Mouse (Mus musculus): ENCODE measurements around the gene Rplp1. TPM values are rescaled to one million over a fixed set of nuclear protein-coding genes. Genes with fewer than 3 reads are reported as not detected.
A peak's percentile ranks its signal among the peaks of the same experiment; 100 is the strongest.

Gene Rplp1
- polyA plus RNA-seq, 1 experiment = 1,116 TPM

DNA sequence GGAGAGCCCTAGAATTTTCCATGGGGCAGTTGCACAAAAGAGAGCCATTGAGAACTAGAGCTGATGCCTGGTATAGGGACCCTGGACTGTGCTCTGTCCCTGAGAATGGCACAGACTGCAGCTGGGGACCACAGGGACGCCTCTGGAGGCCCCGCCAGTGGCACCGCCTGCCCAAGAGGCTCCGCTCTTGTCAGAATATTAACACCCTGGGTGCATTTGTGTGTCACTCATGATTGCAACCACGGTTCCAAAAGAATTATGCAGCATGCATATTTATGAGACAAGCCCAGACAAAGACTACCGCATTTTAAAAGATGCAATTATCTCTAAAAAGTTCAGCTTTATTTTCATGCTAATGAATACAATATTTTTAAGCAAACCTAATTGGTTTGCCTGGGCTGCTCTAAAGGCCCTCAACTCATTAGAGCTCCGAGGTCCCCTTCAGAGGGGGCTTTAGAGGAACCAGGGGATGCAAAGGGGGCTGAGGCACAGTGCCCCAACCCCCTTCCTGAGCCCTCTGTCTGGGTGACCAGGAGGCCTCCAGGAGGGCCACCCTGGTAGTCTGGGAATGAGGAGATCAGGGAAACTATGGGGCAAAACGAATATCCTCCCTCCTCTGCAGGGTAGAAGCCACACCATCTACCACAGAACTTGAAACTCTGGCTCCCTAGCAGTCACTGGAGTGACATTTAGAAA, 41.9 kb downstream of the Rplp1 start:
- peaks cover 31% of the 10 kb centered on the region for H3K4me1 ChIP-seq (ENCODE audit: control insufficient read depth, insufficient read depth, low read length)
- no peak for TF ChIP-seq CTCF (IDR thresholded peaks at IDR 0.05; ENCODE audit: insufficient read depth, low read depth, low read length)
- TF ChIP-seq POLR2A (IDR thresholded peaks at IDR 0.05; ENCODE audit: insufficient read depth, low read depth, low read length) = no peak
- H3K4me3 ChIP-seq (ENCODE audit: insufficient read depth, low read depth, low read length) = no peak overlapping the region
- 59% methylated on average over 8 of the region's 8 CpGs for WGBS
- peak overlapping the region; percentile 29; the same call in 1 of the 2 replicates for H3K27ac ChIP-seq (ENCODE audit: insufficient read depth, low read depth, low read length)

DNA sequence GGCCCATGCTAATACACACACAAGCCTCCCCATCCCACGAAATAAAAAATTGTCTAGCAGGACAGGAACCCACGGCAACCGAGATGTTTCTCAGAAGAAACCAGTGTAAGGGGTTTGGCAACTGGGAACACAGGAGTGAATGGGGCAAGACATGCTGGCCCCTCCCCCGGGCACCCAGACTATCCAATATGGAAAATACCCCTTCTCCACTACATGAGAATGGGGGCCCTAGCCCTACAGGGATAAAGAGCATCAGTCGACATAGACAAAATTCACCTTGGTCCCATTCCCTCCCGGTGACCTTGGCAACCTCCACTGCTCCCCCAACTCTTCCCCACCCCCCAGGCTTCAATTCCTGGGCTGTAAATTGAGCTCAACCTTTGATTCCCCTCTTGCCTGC, 42.5 kb downstream of the Rplp1 start:
- no peak for TF ChIP-seq CTCF (IDR thresholded peaks at IDR 0.05; ENCODE audit: insufficient read depth, low read depth, low read length)
- no peak for TF ChIP-seq POLR2A (IDR thresholded peaks at IDR 0.05; ENCODE audit: insufficient read depth, low read depth, low read length)
- H3K4me1 ChIP-seq (ENCODE audit: control insufficient read depth, insufficient read depth, low read length) = peaks cover 34% of the 10 kb centered on the region
- WGBS = 62% methylated on average over 6 of the region's 6 CpGs
- H3K4me3 ChIP-seq (ENCODE audit: insufficient read depth, low read depth, low read length) = no peak overlapping the region
- H3K27ac ChIP-seq (ENCODE audit: insufficient read depth, low read depth, low read length) = no peak overlapping the region

DNA sequence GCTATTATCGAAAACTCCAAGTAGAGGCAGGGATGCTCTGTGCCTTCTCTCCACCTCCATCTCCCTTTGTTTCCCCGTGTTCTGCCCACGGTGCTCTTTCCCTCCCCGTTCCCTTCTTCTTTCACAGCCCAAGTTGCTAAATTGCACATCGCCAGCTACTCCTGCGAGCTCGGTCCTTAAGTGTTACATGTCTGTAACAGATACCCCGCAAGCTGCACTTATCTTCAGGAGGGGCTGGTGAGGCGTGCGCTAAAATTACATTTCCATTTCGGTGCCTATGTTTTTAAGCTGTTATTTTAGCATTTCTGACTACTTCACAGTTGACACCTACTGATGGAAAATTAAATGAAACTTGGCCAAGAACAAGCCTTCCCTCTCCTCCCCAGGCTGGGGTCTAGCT, 46.7 kb downstream of the Rplp1 start:
- no peak overlapping the region for H3K27ac ChIP-seq (ENCODE audit: insufficient read depth, low read depth, low read length)
- H3K4me1 ChIP-seq (ENCODE audit: control insufficient read depth, insufficient read depth, low read length) = peaks cover 21% of the 10 kb centered on the region
- no peak for TF ChIP-seq POLR2A (IDR thresholded peaks at IDR 0.05; ENCODE audit: insufficient read depth, low read depth, low read length)
- no peak for TF ChIP-seq CTCF (IDR thresholded peaks at IDR 0.05; ENCODE audit: insufficient read depth, low read depth, low read length)
- H3K4me3 ChIP-seq (ENCODE audit: insufficient read depth, low read depth, low read length) = no peak overlapping the region
- WGBS = 26% methylated on average over 11 of the region's 11 CpGs

Other genes with a start within 250 kb of the Rplp1 start
- gene Kif23, start 32.2 kb upstream of the Rplp1 start, polyA plus RNA-seq (2012; ENCODE audit: insufficient read depth, insufficient read length, low replicate concordance, missing spikeins) = not detected in 2 replicates
- not detected in 2 replicates for gene Paqr5, start 112.3 kb upstream of the Rplp1 start, polyA plus RNA-seq (2012; ENCODE audit: insufficient read depth, insufficient read length, low replicate concordance, missing spikeins)
- gene Glce, start 208.1 kb upstream of the Rplp1 start, polyA plus RNA-seq (2012; ENCODE audit: insufficient read depth, insufficient read length, low replicate concordance, missing spikeins) = not detected in 2 replicates